Mouse (Mus musculus) spleen, adult 2 months (tissue): ENCODE results near the gene Aplf. TPM values are rescaled to one million over a fixed set of nuclear protein-coding genes. Genes with fewer than 3 reads are reported as not detected.
A peak's percentile ranks its signal among the peaks of the same experiment; 100 is the strongest.

ENCODE experiments used
- DNase-seq, 2 experiments: peaks; one replicate each; pipeline versions ENCODE4 v3.0.0 to v3.0.0-alpha.2; 2012 to 2021; ENCODE audit warnings: low spot score in 2 of 2, low read depth in 1 of 2
- H3K27ac ChIP-seq: fragments of 200-500 bp; 2 replicates; pipeline ENCODE4 v1.5.1; 2012; ENCODE audit warnings: low read length, inconsistent platforms; ENCODE audit not compliant: insufficient read depth
- H3K27me3 ChIP-seq: fragments of 200-500 bp; 2 replicates; pipeline ENCODE4 v1.6.1; 2012; ENCODE audit warnings: mild to moderate bottlenecking, moderate library complexity, low read length, inconsistent platforms; ENCODE audit not compliant: control insufficient read depth, insufficient read depth
- H3K36me3 ChIP-seq: fragments of 200-500 bp; 2 replicates; pipeline ENCODE4 v1.6.1; 2012; ENCODE audit warnings: mild to moderate bottlenecking, low read length, inconsistent platforms; ENCODE audit not compliant: control insufficient read depth, insufficient read depth
- H3K4me1 ChIP-seq: fragments of 200-500 bp; 2 replicates; pipeline ENCODE4 v1.6.1; 2011; ENCODE audit warnings: inconsistent platforms; ENCODE audit not compliant: control insufficient read depth, insufficient read depth, insufficient read length
- H3K4me3 ChIP-seq: fragments of 200-500 bp; 2 replicates; pipeline ENCODE4 v1.5.1; 2011; ENCODE audit warnings: mild to moderate bottlenecking, inconsistent platforms; ENCODE audit not compliant: insufficient read depth, insufficient read length; ENCODE audit errors: extremely low read depth
- CTCF ChIP-seq: fragments of 200-500 bp; IDR thresholded peaks from 2 replicates; pipeline ENCODE4 v1.5.1; 2011; ENCODE audit warnings: mild to moderate bottlenecking, inconsistent platforms; ENCODE audit not compliant: insufficient read depth, insufficient read length, insufficient replicate concordance; ENCODE audit errors: extremely low read depth
- POLR2A ChIP-seq: fragments of 200-500 bp; IDR thresholded peaks from 2 replicates; pipeline ENCODE4 v1.6.1; 2011; ENCODE audit warnings: low read depth, low read length, inconsistent platforms
- WGBS: fragments of 180-500 bp; shearing (Covaris S2); methylation state at CpG from one replicate; pipeline ENCODE4 v1.1.7; 2018; 5-methylcytosine and 5-hydroxymethylcytosine counted together
- polyA plus RNA-seq: library from polyadenylated mRNA; depleted of rRNA; stranded (reverse); fragments of >200 nt; gene quantifications from 2 replicates; pipeline ENCODE4 v1.2.3, GENCODE M21; 2012

Aplf gene
- polyA plus RNA-seq, 1 experiment, result 2.4 TPM

DNA sequence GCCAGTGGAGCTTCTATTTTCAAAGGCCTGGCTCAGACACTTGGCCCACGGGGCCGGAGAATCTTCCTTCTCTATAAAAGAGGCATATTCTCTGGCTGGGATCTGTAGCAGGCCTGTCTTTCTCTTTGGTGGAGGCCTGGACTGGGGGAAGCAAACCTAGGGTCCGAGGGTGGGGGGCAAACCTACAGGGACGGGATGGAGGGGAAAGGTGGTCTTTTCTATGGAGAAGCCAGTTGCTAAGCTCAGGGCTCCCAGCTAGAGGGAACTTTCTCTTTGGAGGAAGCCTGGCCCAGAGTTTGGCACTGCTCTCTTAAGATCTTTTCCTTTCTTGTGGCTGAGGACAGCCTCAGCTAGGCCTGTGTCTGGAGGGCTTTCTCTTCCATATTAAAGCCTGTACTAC is 668 bp upstream of the Aplf start:
- H3K4me1 ChIP-seq, result peaks cover 2% of the 10 kb centered on the region; the same call in 1 of the 2 replicates
- H3K27me3 ChIP-seq, result no peaks in the 10 kb centered on the region
- H3K27ac ChIP-seq, result no peak overlapping the region
- no peak for DNase-seq
- no peak overlapping the region for H3K4me3 ChIP-seq
- 61% methylated on average over 4 of the region's 4 CpGs for WGBS
- H3K36me3 ChIP-seq, result no peaks in the 10 kb centered on the region
- TF ChIP-seq CTCF, result no peak
- no peak for TF ChIP-seq POLR2A

GRCm38 (mm10) chr6:87671353-87671752 is 640 bp downstream of the Aplf start:
- WGBS, result 6% methylated on average over 8 of the region's 8 CpGs
- no peak for TF ChIP-seq CTCF
- Histone ChIP-seq H3K36me3 (no peaks in the 10 kb centered on the region), H3K4me1 (peaks cover 2% of the 10 kb centered on the region; the same call in 1 of the 2 replicates), H3K4me3 (peak overlapping the region; percentile 87), H3K27ac (no peak overlapping the region), H3K27me3 (no peaks in the 10 kb centered on the region)
- DNase-seq, result no peak

GRCm38 (mm10) chr6:87669894-87670588 is 2.0 kb downstream of the Aplf start:
- Histone ChIP-seq H3K27ac (no peak overlapping the region), H3K4me3 (no peak overlapping the region), H3K36me3 (peaks cover 1% of the 10 kb centered on the region; the same call in 1 of the 2 replicates), H3K27me3 (no peaks in the 10 kb centered on the region), H3K4me1 (peaks cover 2% of the 10 kb centered on the region; the same call in 1 of the 2 replicates)
- no peak for TF ChIP-seq CTCF
- no peak for TF ChIP-seq POLR2A
- 39% methylated on average over 7 of the region's 7 CpGs for WGBS
- DNase-seq, result peak; percentile 46 to 54

DNA sequence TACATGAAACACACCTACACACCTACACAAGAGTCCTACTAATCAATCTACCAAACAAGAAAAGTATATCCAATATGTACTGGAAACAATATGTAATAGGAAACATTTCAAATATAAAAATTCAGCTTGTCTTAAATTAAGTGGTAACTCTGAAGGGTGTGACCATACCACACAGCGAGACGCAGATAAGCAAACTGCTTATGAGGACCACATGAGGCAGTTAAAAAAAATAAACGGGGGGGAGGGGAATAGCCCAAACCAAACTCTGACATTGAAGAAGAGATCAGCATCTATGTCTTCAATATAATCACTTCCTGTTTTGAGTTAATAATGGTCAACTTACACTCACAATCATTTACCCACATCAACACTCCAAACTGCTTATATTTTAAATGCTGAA is 3.3 kb downstream of the Aplf start:
- Histone ChIP-seq H3K27me3 (no peaks in the 10 kb centered on the region), H3K27ac (no peak overlapping the region), H3K4me3 (no peak overlapping the region), H3K36me3 (peaks cover 1% of the 10 kb centered on the region; the same call in 1 of the 2 replicates), H3K4me1 (peaks cover 2% of the 10 kb centered on the region; the same call in 1 of the 2 replicates)
- no peak for DNase-seq
- 76% methylated on average over 3 of the region's 3 CpGs for WGBS
- TF ChIP-seq POLR2A (no peak), CTCF (no peak)

GRCm38 (mm10) chr6:87667804-87668203 is 4.2 kb downstream of the Aplf start:
- H3K27ac ChIP-seq, result no peak overlapping the region
- H3K36me3 ChIP-seq, result peaks cover 3% of the 10 kb centered on the region; the same call in 1 of the 2 replicates
- WGBS, result 89% methylated on average over 8 of the region's 8 CpGs
- no peaks in the 10 kb centered on the region for H3K27me3 ChIP-seq
- DNase-seq, result no peak
- peaks cover 2% of the 10 kb centered on the region; the same call in 1 of the 2 replicates for H3K4me1 ChIP-seq
- no peak overlapping the region for H3K4me3 ChIP-seq
- TF ChIP-seq POLR2A, result no peak
- no peak for TF ChIP-seq CTCF

GRCm38 (mm10) chr6:87663445-87663844 is 8.5 kb downstream of the Aplf start:
- Histone ChIP-seq H3K36me3 (peaks cover 3% of the 10 kb centered on the region; the same call in 1 of the 2 replicates), H3K4me3 (no peak overlapping the region), H3K27ac (no peak overlapping the region), H3K4me1 (no peaks in the 10 kb centered on the region), H3K27me3 (no peaks in the 10 kb centered on the region)
- no peak for DNase-seq
- 93% methylated on average over 9 of the region's 9 CpGs for WGBS
- TF ChIP-seq POLR2A, result no peak
- TF ChIP-seq CTCF, result no peak

DNA sequence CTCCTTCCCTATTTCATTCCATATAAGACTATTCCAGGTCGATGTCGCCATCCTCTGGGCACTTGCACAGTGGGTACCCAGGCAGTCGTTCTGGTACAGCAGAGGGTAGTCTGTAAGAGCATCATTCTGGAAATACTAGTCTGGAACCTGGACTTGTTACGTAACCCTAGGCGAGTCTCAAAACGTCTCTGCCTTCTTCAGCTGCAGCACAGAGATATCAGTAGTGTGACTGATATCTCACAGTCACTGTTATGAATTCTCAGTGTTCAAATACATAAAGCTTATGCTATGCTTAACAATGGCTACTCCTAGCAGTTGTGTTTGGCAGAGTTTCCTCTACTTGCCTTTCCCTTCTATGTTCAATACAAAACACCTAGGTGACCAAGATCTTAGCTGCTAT is 9.8 kb downstream of the Aplf start:
- no peak for DNase-seq
- no peak overlapping the region for H3K4me3 ChIP-seq

More for the DNA sequence above, 9.8 kb downstream of the Aplf start:
- 84% methylated on average over 6 of the region's 6 CpGs for WGBS
- H3K4me1 ChIP-seq, result no peaks in the 10 kb centered on the region
- H3K36me3 ChIP-seq, result peaks cover 3% of the 10 kb centered on the region; the same call in 1 of the 2 replicates
- H3K27ac ChIP-seq, result no peak overlapping the region
- TF ChIP-seq CTCF (no peak), POLR2A (no peak)
- H3K27me3 ChIP-seq, result no peaks in the 10 kb centered on the region
